Mouse (Mus musculus) bone marrow, adult 2 months (tissue): ENCODE results near the gene Zhx3. TPM values are rescaled to one million over a fixed set of nuclear protein-coding genes. Genes with fewer than 3 reads are reported as not detected.

ENCODE experiments used
- H3K27ac ChIP-seq: fragments of 200-500 bp; 2 replicates; pipeline ENCODE4 v1.5.1; 2012; ENCODE audit warnings: low read depth, mild to moderate bottlenecking, control low read depth, inconsistent platforms, low read length; ENCODE audit not compliant: control insufficient read depth, poor library complexity, insufficient read depth
- H3K4me1 ChIP-seq: fragments of 200-500 bp; 2 replicates; pipeline ENCODE4 v1.6.1; 2011; ENCODE audit warnings: low read length; ENCODE audit not compliant: control insufficient read depth, insufficient read depth
- H3K4me3 ChIP-seq: fragments of 200-500 bp; replicated peaks from 2 replicates; pipeline ENCODE3; 2011; ENCODE audit warnings: mild to moderate bottlenecking, low read depth, low read length, control low read depth; ENCODE audit not compliant: control insufficient read depth
- CTCF ChIP-seq: fragments of 200-500 bp; IDR thresholded peaks from 2 replicates; pipeline ENCODE4 v1.5.1; 2011; ENCODE audit warnings: low read length, control low read depth; ENCODE audit not compliant: control insufficient read depth, insufficient read depth
- POLR2A ChIP-seq: fragments of 200-500 bp; IDR thresholded peaks from 2 replicates; pipeline ENCODE4 v1.6.1; 2011; ENCODE audit warnings: low read depth, mild to moderate bottlenecking, control low read depth, low read length, borderline replicate concordance; ENCODE audit not compliant: control insufficient read depth
- WGBS: fragments of 180-500 bp; shearing (Covaris S2); methylation state at CpG from one replicate; pipeline ENCODE4 v1.1.7; 2018; 5-methylcytosine and 5-hydroxymethylcytosine counted together
- polyA plus RNA-seq: library from polyadenylated mRNA; stranded (reverse); fragments of >200 nt; gene quantifications from 2 replicates; pipeline ENCODE4 v1.2.4, GENCODE M21; 2011; ENCODE audit warnings: low replicate concordance; ENCODE audit not compliant: missing spikeins, insufficient read depth, insufficient read length

Zhx3 gene
- polyA plus RNA-seq, 1 experiment, result 3.5 TPM

DNA sequence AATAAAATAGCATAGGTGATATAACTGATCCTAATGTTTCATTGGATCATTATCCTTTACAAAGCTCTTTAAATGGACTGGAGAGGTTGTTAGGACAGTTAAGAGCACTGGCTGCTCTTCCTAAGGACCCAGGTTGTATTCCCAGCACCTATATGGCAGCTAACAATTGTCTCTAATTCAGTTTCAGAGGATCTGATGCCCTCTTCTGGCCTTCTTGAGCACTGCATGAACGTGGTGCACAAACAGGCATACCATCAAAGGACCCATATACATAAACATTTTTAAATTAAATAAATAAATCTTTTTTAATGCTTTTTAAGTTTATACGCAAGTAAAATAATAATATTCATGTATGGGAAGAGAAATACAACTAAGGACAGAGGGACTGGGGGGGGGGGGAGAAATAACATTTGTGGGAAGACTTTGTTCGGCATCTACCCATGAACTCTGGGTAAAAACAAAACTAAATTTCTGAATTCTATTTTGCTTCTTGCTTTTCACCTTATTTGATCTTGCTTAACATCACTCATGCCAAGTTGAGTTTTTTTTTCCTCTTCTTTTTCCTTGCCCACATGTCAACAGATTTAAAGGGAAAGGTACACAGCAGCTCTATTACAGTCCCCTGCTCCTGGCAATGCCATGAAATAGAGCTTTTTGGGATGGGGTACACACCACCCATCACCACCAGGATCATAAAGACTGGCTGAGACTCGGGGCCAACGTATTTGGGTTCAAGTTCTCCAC, 16.3 kb downstream of the Zhx3 start:
- no peaks in the 10 kb centered on the region; the same call in 1 of the 2 replicates for H3K4me1 ChIP-seq
- no peak overlapping the region for H3K4me3 ChIP-seq
- H3K27ac ChIP-seq, result no peak overlapping the region
- WGBS, result 81% methylated on average over 5 of the region's 5 CpGs
- no peak for TF ChIP-seq POLR2A
- no peak for TF ChIP-seq CTCF

DNA sequence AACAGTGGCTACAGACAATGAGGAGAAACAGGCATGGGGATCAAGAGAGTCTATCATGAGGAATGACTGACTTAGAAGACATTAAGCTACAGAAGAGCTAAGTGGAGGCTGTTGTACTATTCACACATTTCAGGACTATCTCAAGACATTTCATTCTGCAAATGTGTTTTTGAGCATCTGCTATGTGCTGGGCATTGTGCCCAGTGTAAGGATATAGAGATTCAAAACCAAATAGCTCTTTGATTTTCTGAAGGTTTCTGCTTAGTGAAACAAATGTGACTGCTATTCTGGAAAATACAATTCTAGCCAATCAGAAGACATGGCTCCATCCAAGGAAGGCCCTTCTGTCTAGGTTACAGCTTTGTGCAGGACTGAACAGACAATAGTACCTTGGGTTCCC, 18.1 kb downstream of the Zhx3 start:
- Histone ChIP-seq H3K4me1 (no peaks in the 10 kb centered on the region), H3K27ac (no peak overlapping the region), H3K4me3 (no peak overlapping the region)
- TF ChIP-seq CTCF (no peak), POLR2A (no peak)

DNA sequence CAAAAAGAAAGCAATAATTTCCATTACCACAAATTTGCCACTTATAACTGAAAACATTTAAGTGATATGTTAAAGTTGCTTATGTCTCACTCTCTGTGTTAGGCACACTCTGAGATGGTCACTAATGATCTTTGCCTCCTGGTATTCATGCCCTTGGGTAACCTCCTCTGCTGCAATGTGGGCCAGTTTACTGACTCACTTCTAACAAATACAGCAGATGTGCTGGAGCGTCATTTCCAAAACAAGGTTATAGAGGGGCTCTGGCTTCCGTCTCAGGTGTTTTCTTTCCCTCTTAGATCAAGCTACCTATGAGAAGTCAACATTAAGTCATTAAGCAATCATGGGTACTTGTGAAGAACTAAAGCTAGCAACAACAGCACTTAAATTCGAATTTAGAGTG, 22.4 kb downstream of the Zhx3 start:
- 76% methylated on average over 3 of the region's 3 CpGs for WGBS
- Histone ChIP-seq H3K4me3 (no peak overlapping the region), H3K27ac (no peak overlapping the region), H3K4me1 (no peaks in the 10 kb centered on the region)
- no peak for TF ChIP-seq POLR2A
- no peak for TF ChIP-seq CTCF

DNA sequence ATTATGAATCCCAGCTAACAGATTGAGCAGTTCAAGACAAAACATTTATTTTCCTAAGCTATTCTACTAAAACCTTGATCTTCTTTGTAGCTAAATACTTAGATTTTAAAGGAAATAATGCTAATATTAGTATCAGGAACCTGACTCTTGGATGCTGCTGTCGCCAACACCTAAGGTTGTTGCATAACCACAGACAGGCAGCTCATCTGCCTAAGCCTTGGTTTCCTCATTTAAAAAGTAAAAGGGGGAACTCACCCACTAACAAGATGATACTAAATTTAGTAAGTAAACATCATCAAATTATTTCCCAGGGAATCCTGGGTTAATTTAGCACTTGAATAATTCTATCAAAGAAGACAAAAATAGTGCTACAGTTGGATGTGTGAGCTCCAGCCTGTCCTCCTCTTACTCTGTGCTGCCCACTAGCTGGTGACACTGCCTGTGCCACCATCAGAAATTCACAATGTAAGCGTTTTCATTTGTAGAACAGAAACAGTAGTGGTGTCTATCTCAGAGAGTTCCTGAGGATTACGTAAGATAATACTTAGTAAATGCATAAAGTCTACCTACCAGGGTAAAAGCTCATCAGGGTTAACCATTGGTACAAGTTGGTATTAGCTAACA, 23.1 kb downstream of the Zhx3 start:
- H3K4me1 ChIP-seq, result no peaks in the 10 kb centered on the region

DNA sequence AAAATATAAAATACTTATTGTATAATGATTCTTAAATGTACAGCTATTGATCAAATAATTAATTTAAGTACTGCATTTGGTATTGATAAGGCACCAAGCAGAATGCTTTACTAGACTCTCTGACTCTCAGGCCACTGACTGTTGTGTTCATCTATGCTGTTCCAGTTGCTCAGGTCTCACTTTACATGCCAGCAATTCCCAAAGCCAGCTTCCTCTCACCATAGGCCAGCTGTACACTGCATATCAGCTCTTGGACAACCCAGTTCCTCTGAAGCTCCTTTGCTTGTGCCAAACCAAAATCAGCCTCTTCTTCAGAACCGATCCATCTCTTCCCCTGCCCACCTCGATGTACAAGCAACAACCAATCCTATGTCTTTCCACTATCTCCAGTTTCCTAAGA, 24.6 kb downstream of the Zhx3 start:
- no peak for TF ChIP-seq POLR2A
- 75% methylated on average over 2 of the region's 2 CpGs for WGBS

More for the DNA sequence above, 23.1 kb downstream of the Zhx3 start:
- 53% methylated on average over 3 of the region's 3 CpGs for WGBS
- TF ChIP-seq POLR2A, result no peak
- TF ChIP-seq CTCF, result no peak
- Histone ChIP-seq H3K4me3 (no peak overlapping the region), H3K27ac (no peak overlapping the region)

DNA sequence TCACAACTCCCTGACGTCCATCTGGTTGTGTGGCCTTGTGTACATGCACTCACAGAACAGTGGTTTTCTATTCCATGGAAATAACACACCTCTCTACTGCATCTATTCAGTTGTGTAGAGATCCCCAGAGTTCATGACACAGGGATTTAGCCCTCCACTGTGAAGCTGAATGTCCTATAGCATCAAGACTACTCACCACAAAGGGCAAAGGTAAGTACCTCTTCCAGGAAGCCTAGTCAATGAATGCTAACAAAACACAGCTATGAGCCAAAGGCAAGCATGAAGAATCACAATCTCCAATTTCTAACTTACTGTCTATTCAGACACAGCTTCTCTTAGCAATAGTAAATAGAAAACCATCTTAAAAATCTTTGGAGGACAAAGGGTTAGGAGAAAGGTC, 25.1 kb downstream of the Zhx3 start:
- 84% methylated on average over 1 of the region's 1 CpGs for WGBS
- no peaks in the 10 kb centered on the region for H3K4me1 ChIP-seq
- TF ChIP-seq POLR2A, result no peak
- no peak for TF ChIP-seq CTCF

More for the DNA sequence above, 24.6 kb downstream of the Zhx3 start:
- no peak overlapping the region for H3K4me3 ChIP-seq
- no peak overlapping the region for H3K27ac ChIP-seq
- no peaks in the 10 kb centered on the region for H3K4me1 ChIP-seq

DNA sequence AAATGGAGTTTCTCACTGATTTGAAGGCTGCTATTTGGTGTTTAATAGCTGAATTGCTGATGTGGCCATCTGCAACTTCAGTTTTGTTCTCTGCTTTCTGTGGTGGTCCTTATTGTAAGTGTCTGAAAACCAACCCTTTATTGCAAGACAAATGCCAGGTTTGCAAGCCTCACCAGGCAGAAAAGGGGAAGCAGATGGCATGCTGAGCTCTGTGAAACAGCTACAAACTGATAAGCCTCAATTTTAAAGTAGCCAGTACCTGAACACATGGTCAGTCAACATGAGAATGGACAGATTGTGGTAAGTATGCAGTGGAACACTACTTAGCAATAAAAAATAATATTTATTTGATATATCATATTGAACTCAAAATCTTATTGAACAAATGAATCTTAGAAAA, 32.0 kb downstream of the Zhx3 start:
- TF ChIP-seq POLR2A, result no peak
- no peak for TF ChIP-seq CTCF
- Histone ChIP-seq H3K4me3 (no peak overlapping the region), H3K27ac (no peak overlapping the region), H3K4me1 (no peaks in the 10 kb centered on the region)

More for the DNA sequence above, 25.1 kb downstream of the Zhx3 start:
- no peak overlapping the region for H3K27ac ChIP-seq
- H3K4me3 ChIP-seq, result no peak overlapping the region

DNA sequence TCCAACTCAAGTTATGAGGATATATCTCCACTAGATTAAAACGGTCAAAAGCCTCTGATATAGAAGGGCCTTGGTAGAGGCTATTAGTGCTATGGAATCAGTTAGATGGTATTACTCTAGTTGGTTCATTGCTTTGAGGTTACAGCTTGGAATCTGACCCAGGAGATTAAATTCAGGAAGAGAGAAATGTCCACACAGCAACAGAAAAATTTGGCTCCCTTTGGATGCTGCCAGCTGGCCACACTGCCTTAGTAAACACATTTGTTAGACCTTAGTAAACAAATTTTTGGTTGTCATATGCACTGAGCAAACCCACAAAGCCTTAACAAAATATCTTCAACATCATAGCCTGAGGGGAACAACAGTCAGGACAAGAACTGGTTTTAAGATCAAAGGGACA, 62.0 kb downstream of the Zhx3 start:
- no peaks in the 10 kb centered on the region for H3K4me1 ChIP-seq
- H3K4me3 ChIP-seq, result no peak overlapping the region
- no peak overlapping the region for H3K27ac ChIP-seq
- TF ChIP-seq POLR2A, result no peak
- no peak for TF ChIP-seq CTCF
- 76% methylated on average over 1 of the region's 1 CpGs for WGBS
